In the genomic region with DNA sequence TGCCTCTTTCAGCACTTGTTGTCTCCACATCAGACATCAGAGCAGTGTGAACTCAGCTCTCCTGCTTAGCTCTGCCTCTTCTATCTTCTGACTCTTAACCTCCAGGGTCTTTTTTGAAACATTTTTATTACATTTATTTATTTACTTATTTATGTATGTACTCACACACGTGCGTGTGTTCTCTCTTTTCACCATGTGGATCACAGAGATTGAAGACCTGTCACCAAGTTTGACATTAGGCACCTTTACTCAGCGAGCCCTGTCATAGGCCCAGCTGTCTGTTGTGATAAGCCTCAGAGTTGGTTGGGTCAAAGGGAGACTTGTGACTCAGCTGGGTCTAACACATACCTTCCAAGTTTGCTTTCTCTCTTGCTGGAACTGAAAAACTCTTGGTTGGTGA, we compare ENCODE assay signal across 16 mouse cellular contexts.
"Had no signal": no experiment of that assay in that cellular context is flagged by ENCODE, and none has a peak within 500 bp of the region (broad histone marks: within the 10 kb centered on the region; RNA-seq: fewer than 3 reads in every experiment).

No protein-coding gene starts in this region.

- H3K4me3 ChIP-seq: neural tube, embryonic 13.5 days; neural tube, embryonic 15.5 days; stomach, embryonic 15.5 days had no signal

- H3K9ac ChIP-seq: neural tube, embryonic 13.5 days; neural tube, embryonic 15.5 days; stomach, embryonic 15.5 days had no signal

- H3K4me2 ChIP-seq: neural tube, embryonic 13.5 days; neural tube, embryonic 15.5 days; stomach, embryonic 15.5 days had no signal

- H3K36me3 ChIP-seq: neural tube, embryonic 13.5 days; neural tube, embryonic 15.5 days; stomach, embryonic 15.5 days had no signal

- H3K4me1 ChIP-seq: neural tube, embryonic 13.5 days; neural tube, embryonic 15.5 days; stomach, embryonic 15.5 days had no signal

- DNase-seq: retina, postnatal 1 day; right cerebral cortex, adult 18-20 months; right cerebral cortex, postnatal 14 days; right cerebral cortex, postnatal 25 days; right cerebral cortex, postnatal 4 days; spleen, adult 18-20 months; thymus, adult 18-20 months; thymus, adult 2 months; thymus, postnatal 14 days; thymus, postnatal 25 days; thymus, postnatal 36 days; thymus, postnatal 4 days had no signal

- H3K27me3 ChIP-seq: neural tube, embryonic 13.5 days; neural tube, embryonic 15.5 days; stomach, embryonic 15.5 days had no signal

- H3K27ac ChIP-seq: neural tube, embryonic 13.5 days; neural tube, embryonic 15.5 days; stomach, embryonic 15.5 days; stomach, postnatal 0 days had no signal

- H3K9me3 ChIP-seq: neural tube, embryonic 13.5 days; neural tube, embryonic 15.5 days; stomach, embryonic 15.5 days had no signal
